Mouse (Mus musculus): Measurements from ENCODE around the gene Onecut1. TPM values are rescaled to one million over a fixed set of nuclear protein-coding genes. Genes with fewer than 3 reads are reported as not detected.

The Onecut1 gene
- polyA plus RNA-seq, 2 experiments = not detected

DNA sequence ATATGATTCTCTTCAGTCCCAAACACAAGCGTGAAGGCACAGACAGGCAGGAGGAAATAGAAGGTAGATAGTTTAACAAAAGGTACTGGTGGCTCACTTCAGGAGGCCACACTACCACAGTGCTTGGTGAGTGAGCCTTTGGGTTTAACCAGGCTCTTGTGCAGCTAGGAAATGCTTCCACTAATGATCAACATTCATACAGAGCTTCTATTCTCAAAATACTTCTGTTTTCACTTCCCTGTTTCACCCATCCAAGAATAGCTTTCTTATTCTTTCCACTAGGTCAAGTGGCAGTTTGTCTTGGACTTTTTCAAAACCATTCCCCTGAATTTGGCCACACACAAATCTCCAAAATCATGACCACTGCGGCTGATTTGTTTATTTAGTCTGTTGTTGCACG, 73.6 kb downstream of the Onecut1 start:
- ATAC-seq (ENCODE audit: low FRiP score, low read depth) (no peak), DNase-seq (ENCODE audit: low spot score) (no peak)
- no peak overlapping the region for H3K27ac ChIP-seq (replicated peaks; ENCODE audit: low read depth, low read length)
- H3K9ac ChIP-seq (ENCODE audit: low read depth, low read length, severe bottlenecking) = no peak overlapping the region
- no peak overlapping the region for H3K4me3 ChIP-seq (replicated peaks; ENCODE audit: low read length)
- H3K4me2 ChIP-seq (replicated peaks; ENCODE audit: low read depth, low read length, severe bottlenecking) = no peak overlapping the region
- WGBS = 82% methylated on average over 3 of the region's 3 CpGs
- H3K36me3 ChIP-seq (ENCODE audit: control insufficient read depth, insufficient read depth, low read length) = no peaks in the 10 kb centered on the region
- no peaks in the 10 kb centered on the region for H3K4me1 ChIP-seq (ENCODE audit: control insufficient read depth, insufficient read depth, low read length)
- no peak for TF ChIP-seq POLR2A (IDR thresholded peaks at IDR 0.05; ENCODE audit: borderline replicate concordance, extremely low read depth, insufficient read depth, insufficient read length)
- H3K9me3 ChIP-seq (ENCODE audit: control insufficient read depth, low read length) = no peaks in the 10 kb centered on the region
- H3K27me3 ChIP-seq (ENCODE audit: control insufficient read depth, insufficient read depth, low read length) = no peaks in the 10 kb centered on the region

DNA sequence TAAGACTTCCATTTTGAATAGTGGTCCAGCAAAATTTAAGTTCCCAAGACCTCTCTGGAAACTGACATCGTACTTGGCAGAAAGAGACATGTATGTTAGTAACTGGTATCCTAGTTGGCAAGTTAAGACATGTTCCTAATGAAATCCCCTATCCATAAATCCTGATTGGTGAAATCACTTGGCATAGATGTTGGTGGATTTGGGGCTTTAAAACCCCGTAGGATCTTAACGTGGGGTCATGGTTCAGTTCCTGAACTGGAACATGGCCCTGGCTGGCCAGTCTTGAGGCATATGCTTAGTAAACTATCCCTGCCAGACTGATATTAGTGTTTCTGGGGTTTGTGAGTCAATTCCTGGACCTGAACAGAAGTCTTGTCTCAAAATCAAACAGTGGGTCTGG, 76.0 kb downstream of the Onecut1 start:
- H3K27me3 ChIP-seq (ENCODE audit: control insufficient read depth, insufficient read depth, low read length) = no peaks in the 10 kb centered on the region
- H3K4me2 ChIP-seq (replicated peaks; ENCODE audit: low read depth, low read length, severe bottlenecking) = no peak overlapping the region
- ATAC-seq (ENCODE audit: low FRiP score, low read depth) = no peak
- 85% methylated on average over 3 of the region's 3 CpGs for WGBS
- TF ChIP-seq POLR2A (IDR thresholded peaks at IDR 0.05; ENCODE audit: borderline replicate concordance, extremely low read depth, insufficient read depth, insufficient read length) = no peak
- no peak overlapping the region for H3K27ac ChIP-seq (replicated peaks; ENCODE audit: low read depth, low read length)
- H3K4me3 ChIP-seq (replicated peaks; ENCODE audit: low read length) = no peak overlapping the region
- H3K36me3 ChIP-seq (ENCODE audit: control insufficient read depth, insufficient read depth, low read length) = no peaks in the 10 kb centered on the region
- no peaks in the 10 kb centered on the region for H3K9me3 ChIP-seq (ENCODE audit: control insufficient read depth, low read length)
- no peak for DNase-seq (ENCODE audit: low spot score)
- H3K4me1 ChIP-seq (ENCODE audit: control insufficient read depth, insufficient read depth, low read length) = no peaks in the 10 kb centered on the region
- H3K9ac ChIP-seq (ENCODE audit: low read depth, low read length, severe bottlenecking) = no peak overlapping the region

DNA sequence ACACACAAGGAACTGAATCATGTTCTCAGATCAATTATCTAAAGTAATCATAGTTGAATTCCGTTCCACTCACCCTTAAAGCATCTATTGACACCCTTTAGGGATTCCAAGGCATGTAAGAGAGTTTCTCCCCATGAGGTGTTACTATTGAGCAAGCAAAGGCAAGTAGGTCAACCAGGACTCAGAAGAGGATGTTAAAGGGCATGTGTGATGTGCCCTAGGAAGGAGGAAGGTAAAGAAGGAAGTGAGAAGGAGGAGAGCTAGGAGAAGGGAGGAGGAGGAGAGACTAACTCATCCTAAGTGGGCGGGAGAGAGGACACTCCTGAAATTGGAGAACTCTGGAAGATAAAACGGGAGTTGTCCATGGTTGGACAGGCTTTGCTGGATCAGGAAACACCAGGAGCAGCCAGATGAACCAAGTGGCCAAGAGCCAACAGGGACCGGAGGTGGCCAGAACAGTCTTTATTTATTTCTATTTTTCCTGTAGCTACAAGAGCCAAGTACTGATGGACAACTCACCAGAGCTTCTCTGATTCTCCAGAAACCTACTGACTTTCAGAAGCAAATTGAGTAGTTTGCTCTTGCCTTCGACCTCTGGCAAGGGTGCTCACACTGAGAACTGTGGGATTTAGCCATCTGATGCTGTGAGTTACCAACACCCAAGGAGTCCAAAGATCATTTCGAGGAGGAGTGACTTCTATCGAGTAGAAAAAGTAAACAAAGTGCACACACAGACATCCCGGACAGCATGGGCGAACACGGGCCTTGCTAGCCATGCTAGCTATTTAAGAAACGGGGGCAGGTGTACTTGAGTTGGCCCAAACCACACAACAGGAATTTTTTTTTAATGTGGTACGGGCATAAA, 77.2 kb downstream of the Onecut1 start:
- no peak for TF ChIP-seq POLR2A (IDR thresholded peaks at IDR 0.05; ENCODE audit: borderline replicate concordance, extremely low read depth, insufficient read depth, insufficient read length)

More for the DNA sequence above, 77.2 kb downstream of the Onecut1 start:
- Histone ChIP-seq H3K4me1 (ENCODE audit: control insufficient read depth, insufficient read depth, low read length) (no peaks in the 10 kb centered on the region), H3K27ac (replicated peaks; ENCODE audit: low read depth, low read length) (no peak overlapping the region), H3K4me3 (replicated peaks; ENCODE audit: low read length) (no peak overlapping the region), H3K36me3 (ENCODE audit: control insufficient read depth, insufficient read depth, low read length) (no peaks in the 10 kb centered on the region), H3K9me3 (ENCODE audit: control insufficient read depth, low read length) (no peaks in the 10 kb centered on the region), H3K27me3 (ENCODE audit: control insufficient read depth, insufficient read depth, low read length) (no peaks in the 10 kb centered on the region), H3K4me2 (replicated peaks; ENCODE audit: low read depth, low read length, severe bottlenecking) (no peak overlapping the region), H3K9ac (ENCODE audit: low read depth, low read length, severe bottlenecking) (no peak overlapping the region)
- 86% methylated on average over 12 of the region's 12 CpGs for WGBS
- DNase-seq (ENCODE audit: low spot score) (no peak), ATAC-seq (ENCODE audit: low FRiP score, low read depth) (no peak)

Other genes starting within 250 kb of the Onecut1 start
- 9.0 and 9.6 TPM in 2 replicates for gene Fam214a, start 91.0 kb downstream of the Onecut1 start, polyA plus RNA-seq (2012; rRNA removed)
- 10.7 and 11.9 TPM in 2 replicates for gene Fam214a, start 91.0 kb downstream of the Onecut1 start, polyA plus RNA-seq (2014; fragmentation: Nextera tagmentation; extraction: Ambion mirVana)
- gene Arpp19, start 175.7 kb downstream of the Onecut1 start, polyA plus RNA-seq (2012; rRNA removed) = 64.5 and 73.2 TPM in 2 replicates
- 280 and 290 TPM in 2 replicates for gene Arpp19, start 175.7 kb downstream of the Onecut1 start, polyA plus RNA-seq (2014; fragmentation: Nextera tagmentation; extraction: Ambion mirVana)
- 23.6 and 28.0 TPM in 2 replicates for gene Myo5a, start 209.1 kb downstream of the Onecut1 start, polyA plus RNA-seq (2012; rRNA removed)
- gene Myo5a, start 209.1 kb downstream of the Onecut1 start, polyA plus RNA-seq (2014; fragmentation: Nextera tagmentation; extraction: Ambion mirVana) = 20.0 and 26.3 TPM in 2 replicates